Mouse (Mus musculus): Measurements from ENCODE around the gene Sh3rf1.
A peak's percentile ranks its signal among the peaks of the same experiment; 100 is the strongest.

The Sh3rf1 gene

DNA sequence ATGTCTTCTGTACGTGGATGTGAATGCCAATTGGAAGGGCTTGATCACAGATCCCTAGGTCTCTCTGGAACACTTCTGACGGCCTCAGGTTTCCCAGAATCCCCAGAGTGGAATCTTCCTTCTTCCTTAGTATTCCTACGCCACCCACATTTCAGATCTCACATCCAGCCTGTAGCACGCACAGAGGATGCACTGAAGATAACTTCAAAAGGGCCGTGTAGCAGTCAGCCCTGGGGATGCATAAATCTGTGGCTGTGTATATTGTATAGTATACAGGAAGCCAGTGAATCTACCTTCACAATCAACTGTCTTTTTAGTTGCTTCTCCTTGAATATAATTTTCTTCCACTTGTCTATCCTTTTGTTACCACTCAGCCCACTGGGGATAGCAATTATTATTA lies 98.1 kb downstream of the Sh3rf1 start:
- no peak for DNase-seq (ENCODE audit: extremely low spot score, low spot score)

DNA sequence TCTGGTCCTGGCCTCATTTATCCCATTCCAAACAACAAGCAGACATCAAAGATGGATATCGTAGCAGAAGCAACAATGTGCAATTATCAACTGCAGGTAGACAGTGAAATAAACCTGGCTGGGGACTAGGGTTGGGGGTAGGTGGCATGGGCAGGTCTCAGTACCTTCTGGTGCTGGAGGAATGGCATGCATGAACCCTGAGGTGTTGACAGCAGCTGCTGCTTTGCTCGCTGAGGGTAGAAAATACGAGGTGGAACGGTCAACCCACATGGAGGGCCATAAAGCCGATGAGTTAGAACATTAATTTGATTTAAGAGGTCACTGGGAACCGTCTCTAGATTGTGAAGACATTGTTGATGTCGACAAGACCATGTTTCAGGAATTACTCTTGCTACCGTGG lies 98.8 kb downstream of the Sh3rf1 start:
- no peak for DNase-seq (ENCODE audit: extremely low spot score, low spot score)

DNA sequence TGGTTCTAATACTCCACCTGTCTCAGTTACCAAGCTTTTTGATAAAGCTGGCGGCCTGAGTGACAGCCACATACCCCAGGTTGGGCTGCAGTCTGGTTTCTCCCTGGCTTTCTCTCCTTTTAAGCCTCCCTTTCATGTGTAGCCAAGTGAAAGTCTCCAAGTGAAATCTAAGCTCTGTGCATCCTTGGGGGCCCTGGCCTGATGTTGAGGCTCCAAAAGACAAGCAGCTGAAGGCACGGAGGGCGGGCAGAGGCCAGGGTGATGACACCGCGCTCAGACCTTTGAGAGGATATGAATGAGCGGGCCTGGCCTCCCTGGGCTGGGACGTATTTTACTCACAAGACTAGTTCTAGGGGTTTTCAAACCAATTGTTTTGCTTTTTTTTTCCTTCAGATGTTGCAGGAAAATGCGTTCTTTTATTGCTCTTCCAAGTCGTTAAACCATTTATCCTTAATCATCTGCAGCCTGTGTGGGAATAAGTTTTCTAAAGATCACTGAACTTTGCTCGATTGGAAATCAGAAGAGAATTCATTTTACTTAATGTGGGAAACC lies 100.8 kb downstream of the Sh3rf1 start:
- DNase-seq (ENCODE audit: extremely low spot score, low spot score) = peak; percentile 49

DNA sequence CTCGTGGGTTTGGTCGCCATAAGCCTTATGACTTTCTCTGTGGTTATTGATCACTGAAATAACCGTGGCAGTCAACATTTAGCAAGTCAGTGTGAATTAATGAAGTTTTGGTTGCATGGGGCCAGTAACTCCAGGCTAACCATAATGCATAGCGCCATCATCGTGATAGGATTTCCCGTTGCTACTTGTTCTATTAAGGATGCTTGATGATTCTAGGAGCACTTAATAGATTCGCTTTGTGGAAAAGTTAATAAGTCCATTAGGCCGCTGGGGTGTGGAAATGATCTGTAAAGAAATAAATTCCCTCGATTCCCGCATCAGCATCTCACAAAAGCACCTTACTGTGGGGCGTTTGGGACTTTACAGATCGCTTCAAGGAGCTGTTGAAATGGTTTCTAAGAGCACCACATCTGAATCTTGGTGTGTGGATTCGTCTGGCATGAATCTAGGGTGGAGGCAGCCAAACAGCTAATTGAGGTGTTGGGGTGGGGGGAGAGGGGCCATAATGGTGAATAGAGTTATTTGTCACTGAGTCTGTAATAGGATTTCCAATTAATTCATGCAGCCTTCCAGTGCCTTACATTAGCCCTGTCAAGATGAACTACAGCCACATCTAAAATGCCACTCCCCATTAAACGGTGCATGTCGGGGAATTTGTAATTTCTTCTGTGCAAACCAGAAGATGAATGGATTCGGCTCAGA lies 101.5 kb downstream of the Sh3rf1 start:
- peak; percentile 26 for DNase-seq (ENCODE audit: extremely low spot score, low spot score)

DNA sequence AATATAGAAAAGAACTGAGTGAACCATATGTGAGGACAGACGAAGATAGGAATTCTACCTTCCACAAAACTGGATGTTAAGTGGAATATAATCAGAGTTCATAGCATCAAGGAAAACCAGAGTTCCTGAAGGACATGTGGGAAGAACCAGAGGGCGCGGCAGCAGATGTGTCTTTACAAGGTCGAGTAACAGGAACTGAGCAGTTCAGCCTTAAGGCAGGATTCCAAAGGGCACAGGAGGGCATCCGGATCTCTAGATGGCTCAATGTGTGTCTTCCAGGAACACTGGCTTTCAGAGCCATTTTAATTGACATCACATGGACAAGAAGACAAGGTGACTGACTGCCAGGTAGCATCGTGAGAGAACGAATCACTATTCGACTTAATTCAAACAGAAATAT lies 102.6 kb downstream of the Sh3rf1 start:
- no peak for DNase-seq (ENCODE audit: extremely low spot score, low spot score)

DNA sequence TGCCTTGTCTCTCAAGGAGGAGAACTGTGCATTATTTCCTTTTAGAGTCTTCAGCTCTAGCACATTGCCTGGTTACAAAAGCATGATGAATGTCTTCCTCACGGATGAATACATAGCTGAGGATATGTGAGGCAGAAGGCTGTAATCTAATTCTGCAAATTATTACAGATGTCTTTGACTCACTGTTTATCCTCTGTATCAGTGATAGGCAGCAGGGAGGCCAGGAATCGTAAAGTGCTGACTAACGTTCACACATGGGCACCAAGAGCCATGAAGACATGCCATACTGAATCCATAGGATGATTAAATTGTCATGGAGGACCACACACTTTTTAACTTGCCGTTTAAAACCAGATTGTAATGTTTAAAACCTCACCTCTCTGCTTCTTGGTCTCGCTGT lies 103.7 kb downstream of the Sh3rf1 start:
- no peak for DNase-seq (ENCODE audit: extremely low spot score, low spot score)

DNA sequence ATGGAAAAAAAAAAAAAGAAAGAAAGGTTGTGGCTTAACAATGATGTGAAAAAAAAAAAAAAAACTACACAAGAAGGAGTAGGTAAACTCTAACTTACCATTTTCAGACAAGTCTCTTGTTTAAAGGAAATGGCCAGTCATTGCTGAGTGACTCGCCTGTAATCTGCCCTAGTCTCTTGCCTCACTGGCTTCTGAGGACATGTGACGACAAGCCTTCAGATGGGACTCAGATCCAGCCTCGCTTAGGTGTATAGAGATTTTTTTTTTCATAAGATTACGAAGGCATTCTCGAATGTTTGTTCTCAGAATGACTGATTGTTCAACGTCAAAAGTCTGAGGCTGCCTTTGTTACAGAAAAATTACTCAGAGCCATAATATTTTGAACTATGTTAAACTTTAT lies 116.0 kb downstream of the Sh3rf1 start:
- DNase-seq (ENCODE audit: extremely low spot score, low spot score) = no peak

DNA sequence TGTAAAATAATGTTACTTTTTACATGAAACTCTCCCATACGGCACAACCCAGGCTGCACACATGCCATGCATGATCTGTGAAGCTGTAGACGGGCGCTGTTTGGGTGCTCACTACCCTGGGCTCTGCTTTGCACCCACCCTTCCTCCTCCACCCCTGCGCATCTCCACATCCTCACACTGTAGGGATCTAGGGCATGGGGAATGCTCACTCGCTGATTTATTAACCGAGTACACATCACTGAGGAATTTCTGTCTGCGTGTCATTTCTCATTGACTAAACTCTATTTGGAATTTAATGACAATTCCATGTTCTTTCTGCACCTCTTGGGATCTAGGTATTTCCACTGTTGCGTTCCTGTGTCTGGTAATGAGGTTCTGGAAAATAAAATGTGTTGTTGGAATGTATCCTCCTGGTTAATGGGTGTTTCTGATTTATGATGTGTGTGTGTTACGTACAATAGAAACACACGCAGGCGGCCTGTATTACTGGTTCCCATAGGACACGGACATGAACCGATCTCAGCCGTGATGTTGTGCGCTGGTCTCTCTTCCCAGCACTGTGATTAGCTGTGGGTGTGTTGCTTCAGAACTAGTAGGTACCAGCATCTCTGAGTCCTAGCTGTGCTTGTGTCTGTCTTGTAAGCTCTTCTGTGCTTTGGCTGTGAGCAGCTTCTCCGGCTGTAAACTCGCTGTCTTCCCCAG lies 116.8 kb downstream of the Sh3rf1 start:
- DNase-seq (ENCODE audit: extremely low spot score, low spot score) = no peak

DNA sequence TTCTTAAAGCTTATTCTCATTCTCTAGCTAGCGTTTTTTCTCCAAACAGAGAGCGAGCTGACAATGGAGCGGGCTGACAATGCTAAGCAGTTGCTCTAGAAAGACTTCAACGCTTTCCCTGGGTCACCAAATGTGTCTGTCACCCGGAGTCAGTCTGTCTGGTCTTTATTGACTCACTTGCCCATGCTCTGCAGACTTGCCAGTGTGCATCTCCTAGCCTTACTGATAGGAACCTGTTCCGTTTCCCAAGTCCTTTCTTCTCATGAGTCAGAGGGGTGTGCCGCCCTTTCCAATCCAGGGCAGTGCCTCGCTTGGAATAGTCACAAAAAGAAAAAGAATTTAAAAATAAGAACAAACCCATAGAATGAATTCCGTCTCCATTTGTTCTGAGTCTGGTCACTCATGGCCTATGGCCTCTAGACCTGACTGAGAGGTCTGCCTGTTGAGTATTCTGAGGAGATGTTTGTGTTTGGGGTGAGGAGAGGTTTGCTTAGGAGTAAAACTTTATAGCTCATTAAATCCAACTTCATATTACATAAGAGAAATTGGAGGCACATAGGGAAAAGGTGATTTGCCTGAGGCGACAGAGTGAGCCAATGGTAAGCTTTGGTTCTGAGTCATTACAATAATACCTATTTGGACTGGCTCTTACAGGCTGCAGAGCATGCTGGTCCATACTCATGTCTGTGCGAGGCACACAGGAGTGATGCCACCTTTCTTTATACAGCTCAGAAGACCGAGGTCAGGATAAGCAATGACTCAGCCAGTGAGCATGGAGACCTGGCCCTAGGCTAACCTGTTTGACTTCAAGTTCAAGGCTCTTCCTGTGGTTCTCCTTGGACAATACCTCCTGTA lies 118.1 kb downstream of the Sh3rf1 start:
- DNase-seq (ENCODE audit: extremely low spot score, low spot score) = no peak

DNA sequence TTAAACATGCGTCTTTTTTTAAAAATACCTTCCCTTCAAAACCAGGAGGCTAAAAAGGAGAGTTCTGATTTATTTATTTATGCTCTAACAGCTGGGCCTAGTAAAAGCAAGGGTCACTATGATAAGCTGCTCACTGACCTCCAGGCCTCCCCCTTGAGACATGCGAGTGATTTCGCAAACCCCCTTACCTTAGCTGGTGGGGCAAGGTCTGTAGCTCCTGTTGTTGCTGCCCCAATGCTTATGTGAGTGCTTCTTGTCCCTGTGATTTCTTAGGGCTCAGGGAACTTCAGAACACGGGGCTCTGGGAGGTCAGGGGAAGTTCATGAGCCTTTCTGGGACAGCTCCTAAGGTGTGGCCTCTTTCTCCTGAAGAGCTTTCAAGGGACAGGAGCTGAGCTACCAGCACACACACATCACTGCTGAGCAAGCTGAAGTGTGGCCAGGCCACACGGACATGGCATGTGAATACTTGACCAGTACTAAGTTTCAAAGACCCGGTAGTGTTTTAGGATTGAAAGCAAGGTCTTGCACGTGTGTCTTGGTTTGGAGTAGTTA lies 118.9 kb downstream of the Sh3rf1 start:
- no peak for DNase-seq (ENCODE audit: extremely low spot score, low spot score)

DNA sequence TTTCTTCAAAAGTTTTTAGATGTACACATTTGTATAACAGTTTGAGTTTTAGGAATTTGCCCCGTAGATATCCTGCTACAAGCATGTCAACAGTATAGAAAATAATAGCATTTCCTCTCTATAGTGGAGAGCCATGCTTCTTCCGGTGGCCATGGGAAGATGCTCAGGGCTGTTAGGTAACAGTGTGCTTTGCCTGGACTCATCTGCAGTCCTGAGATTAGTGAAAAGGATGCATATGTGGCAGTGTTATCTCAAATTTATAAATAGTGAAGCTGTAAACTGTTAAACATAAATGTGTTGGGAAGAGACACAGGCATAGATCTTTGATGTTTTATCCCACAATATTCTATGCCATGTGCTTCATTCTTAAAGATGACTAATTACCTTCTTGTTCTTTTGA lies 120.8 kb downstream of the Sh3rf1 start:
- no peak for DNase-seq (ENCODE audit: extremely low spot score, low spot score)

DNA sequence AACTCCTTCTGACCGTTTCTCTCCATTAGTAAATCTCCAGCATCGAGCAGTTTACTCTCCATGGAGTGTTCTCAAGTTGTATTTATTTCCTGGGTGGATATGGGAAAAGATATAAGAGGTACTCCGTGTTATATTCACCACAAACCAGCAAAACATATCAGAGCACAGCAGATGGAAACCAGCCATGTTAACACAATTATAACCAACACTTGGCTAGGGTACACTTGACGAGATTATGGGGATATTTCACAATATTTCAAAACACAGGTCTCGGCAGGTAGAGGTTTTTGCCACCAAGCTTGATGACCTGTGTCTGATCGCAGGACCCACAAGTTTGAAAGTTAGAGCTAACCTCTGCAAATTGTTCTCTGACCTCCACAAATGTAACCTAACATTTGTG lies 123.3 kb downstream of the Sh3rf1 start:
- DNase-seq (ENCODE audit: extremely low spot score, low spot score) = no peak

DNA sequence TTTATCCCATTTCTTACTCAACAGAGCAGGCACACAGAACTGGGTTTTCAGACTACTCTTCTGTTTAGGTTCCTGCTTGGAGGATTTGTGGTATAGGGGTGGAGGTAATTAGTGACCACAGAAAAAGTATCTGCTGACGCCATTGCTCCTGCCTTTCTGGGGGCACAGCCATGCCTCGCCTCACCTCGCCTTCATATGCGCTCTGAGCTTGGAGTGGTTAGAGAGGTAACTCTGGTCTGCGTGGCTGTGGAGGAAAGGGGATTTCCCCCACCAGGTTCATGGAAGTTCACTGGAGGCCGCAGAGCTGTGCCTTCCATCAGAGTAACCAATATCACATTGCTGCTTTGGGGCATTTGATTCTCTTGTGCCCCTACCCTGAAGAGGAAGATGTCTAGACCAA lies 123.9 kb downstream of the Sh3rf1 start:
- no peak for DNase-seq (ENCODE audit: extremely low spot score, low spot score)

DNA sequence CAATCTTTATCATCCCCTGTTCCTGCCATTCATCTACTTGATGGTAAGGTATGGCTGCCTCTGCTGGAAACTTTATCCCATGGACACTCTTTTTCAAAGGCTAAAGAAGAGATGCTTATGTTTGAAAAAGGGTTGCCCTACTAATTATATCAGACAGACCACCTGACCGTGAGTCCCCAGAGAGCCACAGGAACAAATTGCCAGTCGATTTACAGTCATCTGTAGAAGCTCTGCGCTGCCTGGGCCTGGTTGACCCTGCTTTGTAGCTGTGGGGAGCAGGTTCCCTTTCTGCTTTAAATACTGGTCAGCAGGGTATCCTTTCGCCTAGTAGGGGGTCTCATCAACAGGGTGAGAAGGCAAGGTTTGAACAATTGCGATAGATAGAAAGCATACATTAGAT lies 124.4 kb downstream of the Sh3rf1 start:
- no peak for DNase-seq (ENCODE audit: extremely low spot score, low spot score)

DNA sequence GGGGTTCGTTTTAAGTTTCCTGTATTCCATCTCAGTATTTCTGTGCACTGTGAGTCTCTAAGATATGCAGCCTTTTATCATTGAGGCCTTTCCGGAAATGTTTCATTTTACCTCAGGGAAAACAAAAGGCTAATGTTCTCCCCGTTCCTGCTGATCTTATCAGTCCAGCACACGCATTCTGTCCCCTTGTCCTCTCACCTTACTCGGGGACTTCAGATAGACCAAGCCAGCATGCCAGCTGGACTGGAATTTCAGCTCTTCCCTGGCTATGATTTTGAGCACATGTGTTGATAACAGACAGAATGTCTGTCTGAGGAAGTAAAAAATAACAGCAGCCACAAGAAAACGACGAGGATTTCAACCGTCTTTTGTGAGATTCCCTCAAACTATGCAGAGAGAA lies 124.8 kb downstream of the Sh3rf1 start:
- no peak for DNase-seq (ENCODE audit: extremely low spot score, low spot score)

DNA sequence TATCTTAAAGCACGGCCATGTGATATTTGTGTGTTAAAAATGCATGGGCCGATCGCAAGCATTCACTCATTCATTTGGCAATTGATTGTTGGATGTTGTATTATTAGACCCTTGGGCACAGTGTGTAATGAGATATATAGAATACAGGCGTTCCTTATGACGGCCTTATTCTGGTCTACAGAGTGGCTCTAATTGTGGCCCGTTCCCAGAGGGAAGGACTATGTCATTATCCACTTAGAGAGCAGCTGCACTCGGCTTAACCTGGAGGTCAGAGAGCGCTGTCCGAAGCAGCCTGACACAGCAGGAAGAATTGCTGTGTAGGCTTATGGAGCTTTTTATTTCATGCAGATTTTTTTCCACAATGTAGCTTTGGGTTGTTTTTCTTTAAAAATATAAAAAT lies 126.8 kb downstream of the Sh3rf1 start:
- no peak for DNase-seq (ENCODE audit: extremely low spot score, low spot score)

DNA sequence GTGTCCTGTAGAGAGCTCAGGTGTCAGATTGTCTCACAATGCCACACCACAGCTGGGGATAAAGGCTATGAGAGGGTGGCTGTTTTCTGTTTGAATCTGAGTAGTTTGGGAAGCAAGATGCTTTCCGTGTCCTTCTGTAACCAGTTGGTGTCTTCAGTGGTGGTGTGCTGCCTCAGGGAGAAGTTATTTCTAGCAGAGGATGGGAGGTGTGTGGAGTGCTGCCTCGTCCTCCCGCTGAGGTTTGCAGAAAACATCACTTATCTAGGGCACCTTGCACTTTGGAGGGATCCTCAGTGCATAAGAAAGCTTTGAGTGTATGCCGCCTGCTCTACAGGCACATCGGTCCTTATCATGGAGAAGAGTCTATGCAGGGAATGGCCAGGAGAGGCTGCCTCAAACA lies 128.0 kb downstream of the Sh3rf1 start:
- DNase-seq (ENCODE audit: extremely low spot score, low spot score) = no peak

DNA sequence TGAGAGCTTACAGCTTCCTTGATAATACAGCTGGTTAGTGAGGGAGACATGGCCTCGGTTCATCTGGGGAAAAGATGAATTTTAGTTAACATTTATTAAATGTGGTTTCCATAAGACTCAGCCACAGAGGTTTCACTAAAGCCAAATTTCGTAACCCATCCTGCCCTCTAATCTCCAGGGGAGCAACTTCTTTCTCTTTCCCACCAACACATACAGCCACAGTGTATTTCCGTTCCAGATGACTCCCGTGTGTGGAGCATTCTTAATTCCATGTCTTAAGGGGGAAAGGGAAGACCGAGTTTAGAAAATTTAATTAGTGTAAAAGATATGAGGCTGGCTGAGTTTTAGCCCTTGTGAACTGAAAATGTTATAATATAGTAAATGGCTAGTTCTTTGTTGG lies 131.8 kb downstream of the Sh3rf1 start:
- DNase-seq (ENCODE audit: extremely low spot score, low spot score) = no peak

DNA sequence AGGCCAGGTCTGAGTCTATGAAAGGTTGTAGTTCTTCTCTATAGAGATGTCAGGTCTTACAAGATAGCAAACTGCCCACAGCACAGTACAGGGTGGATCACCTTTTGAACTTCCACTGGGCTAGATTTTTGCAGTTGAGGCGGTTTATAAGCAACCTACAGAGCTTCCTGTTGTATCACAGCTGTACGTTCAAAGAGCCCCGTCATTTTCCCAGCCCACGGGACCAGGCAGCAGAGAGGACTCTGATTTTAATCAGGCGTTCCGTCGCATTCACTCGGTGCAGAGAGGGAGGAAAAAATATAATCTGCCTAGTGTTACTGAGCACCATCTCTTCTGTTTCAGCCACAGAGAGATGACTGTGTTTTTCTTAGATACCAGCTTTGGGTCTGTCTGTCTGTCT lies 135.3 kb downstream of the Sh3rf1 start:
- no peak for DNase-seq (ENCODE audit: extremely low spot score, low spot score)

DNA sequence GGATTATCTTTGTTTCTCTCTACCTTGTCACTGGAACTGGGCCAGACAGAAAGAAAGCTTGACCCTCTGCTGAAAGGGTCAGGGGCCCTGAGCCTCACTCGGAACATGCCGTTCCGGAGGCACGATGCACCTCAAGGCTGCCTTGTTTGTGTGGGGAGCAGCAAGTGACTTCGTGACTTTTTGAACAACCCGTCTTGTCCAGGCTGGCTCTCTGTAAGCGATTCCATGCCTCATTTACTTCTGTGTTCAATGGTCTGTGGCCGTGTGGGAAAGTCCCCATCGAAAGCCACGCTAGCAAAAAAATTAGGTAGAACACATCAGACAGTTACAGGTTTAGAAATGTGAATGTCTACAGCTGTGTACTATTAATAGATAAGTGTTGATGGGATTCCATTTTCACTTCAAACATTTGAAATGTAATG lies 136.2 kb downstream of the Sh3rf1 start:
- DNase-seq (ENCODE audit: extremely low spot score, low spot score) = peak; percentile 32

DNA sequence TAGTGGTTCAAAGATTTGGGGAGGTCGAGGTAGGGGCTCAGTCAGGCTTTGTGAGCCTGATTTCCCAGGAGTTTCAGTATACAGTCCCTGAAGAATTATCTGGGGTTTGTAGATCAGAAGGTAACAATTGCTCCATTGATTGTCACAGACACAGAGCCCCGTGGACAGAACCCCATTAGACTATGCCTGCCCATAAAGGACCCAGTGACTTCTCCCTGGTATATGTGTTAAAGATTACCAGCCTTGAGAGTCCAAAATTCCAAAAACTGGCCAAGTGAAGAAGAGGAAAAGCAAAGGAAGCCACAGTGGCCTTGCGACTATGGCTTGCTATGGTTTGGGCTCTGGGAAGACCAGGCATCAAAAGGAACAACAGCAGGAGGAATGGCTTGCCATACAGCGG lies 136.7 kb downstream of the Sh3rf1 start:
- DNase-seq (ENCODE audit: extremely low spot score, low spot score) = no peak

DNA sequence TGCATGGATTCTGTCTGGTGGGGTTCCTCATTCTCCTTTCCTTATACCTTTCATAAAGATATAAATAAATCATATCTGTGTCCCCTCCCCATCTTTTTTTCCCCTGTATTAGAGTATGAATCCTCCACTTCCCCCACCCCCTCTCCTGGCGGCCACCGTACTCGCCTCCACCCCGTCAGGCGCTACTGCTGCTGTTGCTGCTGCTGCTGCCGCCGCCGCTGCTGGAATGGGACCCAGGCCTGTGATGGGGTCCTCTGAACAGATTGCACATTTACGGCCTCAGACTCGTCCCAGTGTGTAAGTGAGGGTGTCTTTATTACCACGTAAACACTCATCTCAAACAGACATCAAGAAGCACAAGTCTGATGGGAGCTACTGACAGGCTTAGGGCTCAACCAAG lies 137.8 kb downstream of the Sh3rf1 start:
- no peak for DNase-seq (ENCODE audit: extremely low spot score, low spot score)
